Mouse (Mus musculus) spleen, adult 2 months (tissue): ENCODE data around the gene Perm1. TPM values are rescaled to one million over a fixed set of nuclear protein-coding genes. Genes with fewer than 3 reads are reported as not detected.

Source experiments
- DNase-seq, 2 experiments: peaks; one replicate each; pipeline versions ENCODE4 v3.0.0 to v3.0.0-alpha.2; 2012 to 2021; ENCODE audit warnings: low spot score in 2 of 2, low read depth in 1 of 2
- H3K27ac ChIP-seq: fragments of 200-500 bp; 2 replicates; pipeline ENCODE4 v1.5.1; 2012; ENCODE audit warnings: low read length, inconsistent platforms; ENCODE audit not compliant: insufficient read depth
- H3K27me3 ChIP-seq: fragments of 200-500 bp; 2 replicates; pipeline ENCODE4 v1.6.1; 2012; ENCODE audit warnings: mild to moderate bottlenecking, moderate library complexity, low read length, inconsistent platforms; ENCODE audit not compliant: control insufficient read depth, insufficient read depth
- H3K36me3 ChIP-seq: fragments of 200-500 bp; 2 replicates; pipeline ENCODE4 v1.6.1; 2012; ENCODE audit warnings: mild to moderate bottlenecking, low read length, inconsistent platforms; ENCODE audit not compliant: control insufficient read depth, insufficient read depth
- H3K4me1 ChIP-seq: fragments of 200-500 bp; 2 replicates; pipeline ENCODE4 v1.6.1; 2011; ENCODE audit warnings: inconsistent platforms; ENCODE audit not compliant: control insufficient read depth, insufficient read depth, insufficient read length
- H3K4me3 ChIP-seq: fragments of 200-500 bp; 2 replicates; pipeline ENCODE4 v1.5.1; 2011; ENCODE audit warnings: mild to moderate bottlenecking, inconsistent platforms; ENCODE audit not compliant: insufficient read depth, insufficient read length; ENCODE audit errors: extremely low read depth
- CTCF ChIP-seq: fragments of 200-500 bp; IDR thresholded peaks from 2 replicates; pipeline ENCODE4 v1.5.1; 2011; ENCODE audit warnings: mild to moderate bottlenecking, inconsistent platforms; ENCODE audit not compliant: insufficient read depth, insufficient read length, insufficient replicate concordance; ENCODE audit errors: extremely low read depth
- POLR2A ChIP-seq: fragments of 200-500 bp; IDR thresholded peaks from 2 replicates; pipeline ENCODE4 v1.6.1; 2011; ENCODE audit warnings: low read depth, low read length, inconsistent platforms
- WGBS: fragments of 180-500 bp; shearing (Covaris S2); methylation state at CpG from one replicate; pipeline ENCODE4 v1.1.7; 2018; 5-methylcytosine and 5-hydroxymethylcytosine counted together
- polyA plus RNA-seq: library from polyadenylated mRNA; depleted of rRNA; stranded (reverse); fragments of >200 nt; gene quantifications from 2 replicates; pipeline ENCODE4 v1.2.3, GENCODE M21; 2012

Perm1 gene
- polyA plus RNA-seq, 1 experiment, result 1.0 TPM

DNA sequence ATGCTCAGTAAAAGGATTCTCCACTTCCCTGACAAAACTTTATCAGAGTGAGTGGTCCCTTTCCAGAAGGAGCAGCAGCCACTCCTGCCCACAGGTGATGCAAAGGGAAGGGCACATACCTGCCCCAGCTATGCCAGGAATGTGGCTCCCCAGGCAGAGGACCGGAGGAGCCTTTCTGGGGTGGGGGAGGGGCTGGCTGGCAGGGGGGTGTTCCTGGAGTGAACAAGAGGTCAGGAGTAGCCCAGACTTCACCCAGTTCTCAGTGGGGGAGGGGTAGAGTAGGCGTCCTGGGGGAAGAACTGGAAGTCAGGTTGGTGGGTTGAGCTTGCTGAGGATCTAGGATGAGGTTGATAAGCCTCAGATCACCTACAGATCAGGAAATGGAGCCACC, 22.5 kb upstream of the Perm1 start:
- WGBS, result 75% methylated on average over 2 of the region's 2 CpGs
- Histone ChIP-seq H3K36me3 (no peaks in the 10 kb centered on the region), H3K4me1 (peaks cover 7% of the 10 kb centered on the region), H3K4me3 (no peak overlapping the region), H3K27ac (no peak overlapping the region), H3K27me3 (peaks cover 6% of the 10 kb centered on the region)
- TF ChIP-seq CTCF (no peak), POLR2A (no peak)
- DNase-seq, result no peak

DNA sequence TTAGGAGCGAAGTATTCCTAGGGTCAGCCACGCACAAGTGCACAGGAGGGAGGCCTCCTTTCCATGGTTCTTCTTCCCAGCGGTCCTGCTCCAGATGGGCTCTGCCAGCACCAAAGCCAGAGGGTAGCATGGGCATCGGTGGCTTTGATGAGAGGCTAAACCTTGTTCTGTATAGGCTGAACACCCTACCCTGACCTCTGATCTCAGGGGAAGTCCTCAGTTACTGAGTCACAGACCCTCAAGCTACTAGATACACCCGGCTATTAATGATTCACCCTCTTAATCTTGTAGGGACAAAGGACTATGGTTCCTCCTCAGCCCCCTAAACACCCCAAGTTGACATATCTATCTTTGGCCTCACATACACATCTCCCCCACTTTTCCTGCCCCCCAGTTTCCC, 21.8 kb upstream of the Perm1 start:
- H3K36me3 ChIP-seq, result no peaks in the 10 kb centered on the region
- no peak overlapping the region for H3K4me3 ChIP-seq
- no peak for DNase-seq
- TF ChIP-seq POLR2A, result no peak
- no peak for TF ChIP-seq CTCF
- H3K4me1 ChIP-seq, result peaks cover 7% of the 10 kb centered on the region
- peaks cover 6% of the 10 kb centered on the region for H3K27me3 ChIP-seq
- H3K27ac ChIP-seq, result no peak overlapping the region
- WGBS, result 92% methylated on average over 5 of the region's 5 CpGs

DNA sequence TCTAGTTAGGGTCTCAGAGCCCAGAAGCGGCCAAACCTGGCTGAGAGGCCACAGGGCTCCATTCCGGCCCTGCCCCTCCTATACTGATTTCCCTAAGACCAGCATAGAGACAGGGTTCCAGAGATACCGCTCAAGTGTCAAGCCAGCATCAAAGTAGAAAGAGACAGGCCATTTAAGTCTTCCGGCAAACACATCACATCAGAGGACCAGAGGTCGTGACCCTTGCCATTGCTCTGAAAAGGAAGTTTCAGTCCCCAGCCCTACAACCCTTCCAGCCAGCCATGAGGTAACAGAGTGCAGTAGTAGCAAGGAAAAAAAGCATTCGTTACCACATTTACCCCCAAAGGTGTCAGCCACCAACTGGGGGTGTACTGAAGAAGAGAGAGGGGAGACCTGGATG, 21.3 kb upstream of the Perm1 start:
- no peak overlapping the region for H3K4me3 ChIP-seq
- no peaks in the 10 kb centered on the region for H3K36me3 ChIP-seq
- peaks cover 6% of the 10 kb centered on the region for H3K27me3 ChIP-seq
- peaks cover 7% of the 10 kb centered on the region for H3K4me1 ChIP-seq
- no peak for DNase-seq
- TF ChIP-seq CTCF (no peak), POLR2A (no peak)
- WGBS, result 83% methylated on average over 6 of the region's 6 CpGs
- H3K27ac ChIP-seq, result no peak overlapping the region

DNA sequence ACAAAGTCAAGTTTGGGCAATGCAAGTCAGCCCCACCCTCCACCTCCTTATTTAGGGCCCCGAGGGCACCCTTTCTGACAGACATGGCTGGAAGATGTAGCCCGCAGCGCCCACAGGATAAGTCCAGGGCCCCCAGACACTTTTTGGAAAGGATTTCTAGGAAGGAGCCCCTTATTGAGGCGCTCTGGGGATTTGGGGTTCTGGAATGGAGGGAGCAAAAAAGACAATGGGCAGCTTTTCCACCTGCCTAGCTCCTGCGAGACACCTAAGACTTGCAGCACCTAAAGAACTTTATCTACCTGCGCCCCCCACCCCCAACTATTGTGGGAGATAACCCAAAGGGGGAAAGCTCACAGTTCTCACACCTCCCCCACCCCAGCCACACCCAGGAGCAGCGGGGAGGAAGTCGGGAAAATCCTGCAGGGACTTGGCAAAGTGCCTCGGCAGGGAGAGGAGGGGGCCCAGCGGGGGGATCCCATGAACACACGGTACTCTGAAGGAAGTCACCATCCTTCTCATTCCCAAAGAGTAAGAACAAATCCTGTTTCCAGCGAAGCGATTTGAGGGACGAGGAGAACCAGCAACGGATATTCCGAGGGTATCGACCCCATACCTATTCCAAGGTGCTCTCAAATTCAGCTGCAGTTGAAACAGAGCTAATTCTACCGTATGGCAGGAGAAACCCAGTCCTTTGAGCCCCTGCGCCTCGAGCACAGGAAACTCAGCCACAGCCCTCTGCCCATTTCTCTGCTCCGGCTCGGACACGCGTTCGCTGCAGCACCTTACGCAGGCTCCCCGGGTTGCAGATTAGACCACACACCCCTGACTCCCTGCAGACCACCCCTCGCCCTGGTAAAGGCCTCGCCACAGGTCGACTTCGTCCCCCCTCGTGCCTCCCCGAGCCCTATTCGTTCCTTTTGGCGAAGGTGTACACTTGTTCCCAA, 19.5 kb upstream of the Perm1 start:
- Histone ChIP-seq H3K4me3 (peak overlapping the region; percentile 68), H3K4me1 (peaks cover 12% of the 10 kb centered on the region), H3K36me3 (no peaks in the 10 kb centered on the region), H3K27me3 (peaks cover 6% of the 10 kb centered on the region), H3K27ac (no peak overlapping the region)
- WGBS, result 19% methylated on average over 35 of the region's 35 CpGs
- DNase-seq, result no peak
- no peak for TF ChIP-seq POLR2A
- TF ChIP-seq CTCF, result no peak

- Histone ChIP-seq H3K27me3 (peaks cover 6% of the 10 kb centered on the region), H3K4me3 (peak within 1 kb of the TSS; percentile 76), H3K36me3 (no peaks in the 10 kb centered on the region), H3K27ac (peak within 1 kb of the TSS; percentile 78; the same call in 1 of the 2 replicates), H3K4me1 (peaks cover 12% of the 10 kb centered on the region)
- TF ChIP-seq CTCF (no peak), POLR2A (no peak)
- WGBS, result under 1% methylated on average over 45 of the region's 88 CpGs
- peak in 1 of 2 experiments; percentile 45 for DNase-seq
Observed at GRCm38 (mm10) chr4:156197131-156197828, 18.4 kb upstream of the Perm1 start, which contains the start of gene Agrn. Gene Agrn (minus strand): TSS chr4:156197488.

- WGBS, result under 1% methylated on average over 26 of the region's 26 CpGs
- Histone ChIP-seq H3K4me1 (peaks cover 12% of the 10 kb centered on the region), H3K27ac (peak overlapping the region; percentile 78; the same call in 1 of the 2 replicates)
Observed at GRCm38 (mm10) chr4:156197829-156198205, 17.9 kb upstream of the Perm1 start.

More at GRCm38 (mm10) chr4:156197829-156198205, 17.9 kb upstream of the Perm1 start:
- Histone ChIP-seq H3K36me3 (no peaks in the 10 kb centered on the region), H3K4me3 (peak overlapping the region; percentile 76), H3K27me3 (peaks cover 6% of the 10 kb centered on the region)
- no peak for TF ChIP-seq CTCF
- TF ChIP-seq POLR2A, result no peak
- peak; percentile 30 to 65 for DNase-seq
